Mouse (Mus musculus): ENCODE data around the gene Tymp. TPM values are rescaled to one million over a fixed set of nuclear protein-coding genes. Genes with fewer than 3 reads are reported as not detected.

Gene Tymp
- polyA plus RNA-seq, 1 experiment from 2014 or later: 1.6 TPM

DNA sequence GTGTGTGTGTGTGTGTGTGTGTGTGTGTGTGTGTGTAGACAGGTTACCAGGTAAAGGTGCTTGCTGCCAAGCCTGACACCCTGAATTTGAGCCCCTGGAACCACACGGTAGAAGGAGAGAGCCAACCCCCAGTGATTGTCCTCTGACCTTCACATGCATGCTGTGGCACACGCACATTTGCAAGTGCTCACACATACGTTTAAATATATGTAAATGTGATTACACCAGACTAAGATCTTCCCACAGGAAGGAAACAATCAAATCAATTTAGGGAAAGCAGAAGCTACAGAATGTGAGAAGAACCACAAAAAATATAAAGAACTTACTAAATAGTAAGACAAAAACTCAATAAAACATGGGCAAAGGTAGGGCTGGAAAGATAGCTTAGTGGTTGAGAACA, 36.7 kb downstream of the Tymp start:
- no peak overlapping the region for H3K9ac ChIP-seq (ENCODE audit: low read length)
- no peak for ATAC-seq (ENCODE audit: low FRiP score, low TSS enrichment)
- H3K4me2 ChIP-seq (replicated peaks; ENCODE audit: low read depth): no peak overlapping the region
- DNase-seq (ENCODE audit: low spot score): no peak
- H3K36me3 ChIP-seq (ENCODE audit: control insufficient read depth, insufficient read depth, low read length): no peaks in the 10 kb centered on the region
- WGBS: 69% methylated on average over 3 of the region's 3 CpGs
- no peaks in the 10 kb centered on the region for H3K4me1 ChIP-seq (replicated peaks; ENCODE audit: control insufficient read depth, insufficient read depth)
- H3K27me3 ChIP-seq (ENCODE audit: control insufficient read depth, insufficient read depth, low read length): no peaks in the 10 kb centered on the region
- no peak overlapping the region for H3K4me3 ChIP-seq (ENCODE audit: low read depth, low read length)
- TF ChIP-seq EP300 (optimal IDR thresholded peaks at IDR 0.05): no peak
- no peak for TF ChIP-seq CTCF (IDR thresholded peaks at IDR 0.05; ENCODE audit: low read depth)
- no peaks in the 10 kb centered on the region for H3K9me3 ChIP-seq (ENCODE audit: control insufficient read depth, low read length)
- H3K27ac ChIP-seq (replicated peaks): no peak overlapping the region

DNA sequence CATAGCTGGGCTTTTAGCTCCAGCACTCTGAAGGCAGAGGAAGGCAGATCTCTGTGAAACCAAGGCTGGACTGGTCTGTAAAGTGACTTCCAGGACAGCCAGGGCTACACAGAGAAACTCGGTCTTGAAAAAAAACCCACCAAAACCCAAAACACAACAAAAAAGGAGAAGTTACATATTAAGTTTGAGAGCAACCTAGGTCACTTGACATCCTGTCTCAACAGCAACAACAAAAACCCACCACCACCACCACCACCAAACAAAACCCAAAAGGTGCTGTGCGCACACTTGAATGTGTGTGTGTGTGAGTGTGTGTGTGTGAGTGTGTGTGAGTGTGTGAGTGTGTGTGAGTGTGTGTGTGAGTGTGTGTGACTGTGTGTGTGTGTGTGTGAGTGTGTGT, 37.1 kb downstream of the Tymp start:
- no peaks in the 10 kb centered on the region for H3K9me3 ChIP-seq (ENCODE audit: control insufficient read depth, low read length)
- H3K9ac ChIP-seq (ENCODE audit: low read length): no peak overlapping the region
- TF ChIP-seq EP300 (optimal IDR thresholded peaks at IDR 0.05): no peak
- TF ChIP-seq CTCF (IDR thresholded peaks at IDR 0.05; ENCODE audit: low read depth): no peak
- H3K4me1 ChIP-seq (replicated peaks; ENCODE audit: control insufficient read depth, insufficient read depth): no peaks in the 10 kb centered on the region
- no peak overlapping the region for H3K4me3 ChIP-seq (ENCODE audit: low read depth, low read length)
- DNase-seq (ENCODE audit: low spot score) (no peak), ATAC-seq (ENCODE audit: low FRiP score, low TSS enrichment) (no peak)
- H3K27ac ChIP-seq (replicated peaks): no peak overlapping the region
- no peak overlapping the region for H3K4me2 ChIP-seq (replicated peaks; ENCODE audit: low read depth)
- no peaks in the 10 kb centered on the region for H3K27me3 ChIP-seq (ENCODE audit: control insufficient read depth, insufficient read depth, low read length)
- no peaks in the 10 kb centered on the region for H3K36me3 ChIP-seq (ENCODE audit: control insufficient read depth, insufficient read depth, low read length)
- WGBS: 81% methylated on average over 2 of the region's 2 CpGs

- H3K9ac ChIP-seq (ENCODE audit: low read length): no peak overlapping the region
- no peaks in the 10 kb centered on the region for H3K36me3 ChIP-seq (ENCODE audit: control insufficient read depth, insufficient read depth, low read length)
- H3K27ac ChIP-seq (replicated peaks): no peak overlapping the region
- no peaks in the 10 kb centered on the region for H3K4me1 ChIP-seq (replicated peaks; ENCODE audit: control insufficient read depth, insufficient read depth)
- ATAC-seq (ENCODE audit: low FRiP score, low TSS enrichment): no peak
- H3K27me3 ChIP-seq (ENCODE audit: control insufficient read depth, insufficient read depth, low read length): no peaks in the 10 kb centered on the region
- H3K4me3 ChIP-seq (ENCODE audit: low read depth, low read length): no peak overlapping the region
- H3K9me3 ChIP-seq (ENCODE audit: control insufficient read depth, low read length): no peaks in the 10 kb centered on the region
- DNase-seq (ENCODE audit: low spot score): no peak
- no peak for TF ChIP-seq EP300 (optimal IDR thresholded peaks at IDR 0.05)
- TF ChIP-seq CTCF (IDR thresholded peaks at IDR 0.05; ENCODE audit: low read depth): no peak
- 85% methylated on average over 14 of the region's 14 CpGs for WGBS
- H3K4me2 ChIP-seq (replicated peaks; ENCODE audit: low read depth): no peak overlapping the region
Measured at GRCm38 (mm10) chr15:89336422-89336821, 40.4 kb downstream of the Tymp start.

GRCm38 (mm10) chr15:89334774-89335537, 41.9 kb downstream of the Tymp start:
- no peaks in the 10 kb centered on the region for H3K36me3 ChIP-seq (ENCODE audit: control insufficient read depth, insufficient read depth, low read length)
- no peaks in the 10 kb centered on the region for H3K4me1 ChIP-seq (replicated peaks; ENCODE audit: control insufficient read depth, insufficient read depth)
- 77% methylated on average over 17 of the region's 17 CpGs for WGBS
- H3K27ac ChIP-seq (replicated peaks): no peak overlapping the region
- no peaks in the 10 kb centered on the region for H3K9me3 ChIP-seq (ENCODE audit: control insufficient read depth, low read length)
- DNase-seq (ENCODE audit: low spot score) (no peak), ATAC-seq (ENCODE audit: low FRiP score, low TSS enrichment) (no peak)
- no peaks in the 10 kb centered on the region for H3K27me3 ChIP-seq (ENCODE audit: control insufficient read depth, insufficient read depth, low read length)
- H3K4me2 ChIP-seq (replicated peaks; ENCODE audit: low read depth): no peak overlapping the region
- TF ChIP-seq CTCF (IDR thresholded peaks at IDR 0.05; ENCODE audit: low read depth): no peak
- no peak for TF ChIP-seq EP300 (optimal IDR thresholded peaks at IDR 0.05)
- H3K9ac ChIP-seq (ENCODE audit: low read length): no peak overlapping the region
- no peak overlapping the region for H3K4me3 ChIP-seq (ENCODE audit: low read depth, low read length)

GRCm38 (mm10) chr15:89334271-89334670, 42.6 kb downstream of the Tymp start, which contains the start of gene Miox:
Gene Miox, plus strand, starts transcription at chr15:89334398.
- Histone ChIP-seq H3K9me3 (ENCODE audit: control insufficient read depth, low read length) (no peaks in the 10 kb centered on the region), H3K27ac (replicated peaks) (no peak within 1 kb of the TSS), H3K36me3 (ENCODE audit: control insufficient read depth, insufficient read depth, low read length) (no peaks in the 10 kb centered on the region), H3K4me1 (replicated peaks; ENCODE audit: control insufficient read depth, insufficient read depth) (no peaks in the 10 kb centered on the region), H3K27me3 (ENCODE audit: control insufficient read depth, insufficient read depth, low read length) (no peaks in the 10 kb centered on the region), H3K9ac (ENCODE audit: low read length) (no peak within 1 kb of the TSS), H3K4me3 (ENCODE audit: low read depth, low read length) (no peak within 1 kb of the TSS), H3K4me2 (replicated peaks; ENCODE audit: low read depth) (no peak within 1 kb of the TSS)
- WGBS: 82% methylated on average over 7 of the region's 7 CpGs
- DNase-seq (ENCODE audit: low spot score) (no peak), ATAC-seq (ENCODE audit: low FRiP score, low TSS enrichment) (no peak)
- TF ChIP-seq EP300 (optimal IDR thresholded peaks at IDR 0.05) (no peak), CTCF (IDR thresholded peaks at IDR 0.05; ENCODE audit: low read depth) (no peak)

DNA sequence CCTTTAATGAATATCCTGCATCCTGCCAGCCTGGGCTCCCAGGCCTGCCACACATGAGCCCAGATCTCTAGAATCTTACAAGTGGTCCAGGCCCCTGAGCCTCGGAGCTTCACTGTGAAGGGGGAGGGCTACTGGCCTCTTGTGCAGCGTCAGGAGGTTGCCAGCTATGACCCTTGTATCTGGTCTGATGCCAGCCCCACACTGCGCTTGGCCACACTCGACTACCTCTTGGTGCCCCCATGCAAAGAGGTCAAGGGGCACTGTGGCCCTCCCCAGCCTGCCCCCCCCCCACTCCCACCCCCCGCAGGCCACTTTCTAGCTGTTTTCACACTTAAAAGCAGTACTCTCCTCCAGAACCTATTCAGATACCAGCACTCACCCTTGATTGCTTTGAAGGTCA, 50.4 kb downstream of the Tymp start:
- no peak overlapping the region for H3K4me2 ChIP-seq (replicated peaks; ENCODE audit: low read depth)
- H3K27me3 ChIP-seq (ENCODE audit: control insufficient read depth, insufficient read depth, low read length): no peaks in the 10 kb centered on the region
- no peaks in the 10 kb centered on the region for H3K4me1 ChIP-seq (replicated peaks; ENCODE audit: control insufficient read depth, insufficient read depth)
- no peak overlapping the region for H3K4me3 ChIP-seq (ENCODE audit: low read depth, low read length)
- TF ChIP-seq EP300 (optimal IDR thresholded peaks at IDR 0.05) (no peak), CTCF (IDR thresholded peaks at IDR 0.05; ENCODE audit: low read depth) (no peak)
- H3K9me3 ChIP-seq (ENCODE audit: control insufficient read depth, low read length): no peaks in the 10 kb centered on the region
- no peak overlapping the region for H3K9ac ChIP-seq (ENCODE audit: low read length)
- no peak overlapping the region for H3K27ac ChIP-seq (replicated peaks)
- no peaks in the 10 kb centered on the region for H3K36me3 ChIP-seq (ENCODE audit: control insufficient read depth, insufficient read depth, low read length)
- DNase-seq (ENCODE audit: low spot score): no peak
- no peak for ATAC-seq (ENCODE audit: low FRiP score, low TSS enrichment)
- WGBS: 58% methylated on average over 5 of the region's 5 CpGs
